Mouse (Mus musculus) liver, embryonic 15.5 days (tissue): Measurements from ENCODE around the gene Syne1. TPM values are rescaled to one million over a fixed set of nuclear protein-coding genes. Genes with fewer than 3 reads are reported as not detected.

Source experiments
- ATAC-seq: fragments of 200-750 bp; cut with Nextera tagmentation; 2 replicates; pipeline ENCODE4 v1.8.0; 2017; ENCODE audit warnings: moderate number of reproducible peaks, mild to moderate bottlenecking, moderate library complexity; ENCODE audit not compliant: insufficient read depth
- H3K27ac ChIP-seq: fragments of 300-500 bp; sonication (generic); replicated peaks from 2 replicates; pipeline ENCODE4 v1.5.1; 2015; ENCODE audit warnings: mild to moderate bottlenecking, inconsistent platforms
- H3K27me3 ChIP-seq: fragments of 300-500 bp; sonication (generic); 2 replicates; pipeline ENCODE4 v1.6.1; 2015; ENCODE audit warnings: mild to moderate bottlenecking, inconsistent platforms
- H3K36me3 ChIP-seq: fragments of 300-500 bp; sonication (generic); replicated peaks from 2 replicates; pipeline ENCODE4 v1.6.1; 2015; ENCODE audit warnings: moderate library complexity, mild to moderate bottlenecking, inconsistent platforms
- H3K4me1 ChIP-seq: fragments of 300-500 bp; sonication (generic); replicated peaks from 2 replicates; pipeline ENCODE4 v1.6.1; 2015; ENCODE audit warnings: inconsistent platforms
- H3K4me2 ChIP-seq: fragments of 300-500 bp; sonication (generic); 2 replicates; pipeline ENCODE4 v1.6.1; 2015; ENCODE audit warnings: moderate library complexity, mild to moderate bottlenecking, inconsistent platforms
- H3K4me3 ChIP-seq: fragments of 300-500 bp; sonication (generic); replicated peaks from 2 replicates; pipeline ENCODE4 v1.5.1; 2015; ENCODE audit warnings: mild to moderate bottlenecking, inconsistent platforms
- H3K9ac ChIP-seq: fragments of 300-500 bp; sonication (generic); 2 replicates; pipeline ENCODE4 v1.6.1; 2015; ENCODE audit warnings: moderate library complexity, mild to moderate bottlenecking, inconsistent platforms
- H3K9me3 ChIP-seq: fragments of 300-500 bp; sonication (generic); replicated peaks from 2 replicates; pipeline ENCODE4 v1.6.1; 2016; ENCODE audit warnings: inconsistent platforms
- WGBS: fragments of 180-500 bp; shearing (Covaris S2); methylation state at CpG from one replicate; pipeline ENCODE4 v1.1.7; 2015; ENCODE audit warnings: mixed read lengths; ENCODE audit not compliant: insufficient replicate concordance; 5-methylcytosine and 5-hydroxymethylcytosine counted together
- polyA plus RNA-seq: library from polyadenylated mRNA; unstranded; fragments of >200 nt; fragmentation: Nextera tagmentation; extraction: Ambion mirVana; gene quantifications from 2 replicates; pipeline ENCODE4 v1.2.1, GENCODE M21; 2015

Syne1 gene
- polyA plus RNA-seq, 1 experiment from 2014 or later, result 4.4 TPM

DNA sequence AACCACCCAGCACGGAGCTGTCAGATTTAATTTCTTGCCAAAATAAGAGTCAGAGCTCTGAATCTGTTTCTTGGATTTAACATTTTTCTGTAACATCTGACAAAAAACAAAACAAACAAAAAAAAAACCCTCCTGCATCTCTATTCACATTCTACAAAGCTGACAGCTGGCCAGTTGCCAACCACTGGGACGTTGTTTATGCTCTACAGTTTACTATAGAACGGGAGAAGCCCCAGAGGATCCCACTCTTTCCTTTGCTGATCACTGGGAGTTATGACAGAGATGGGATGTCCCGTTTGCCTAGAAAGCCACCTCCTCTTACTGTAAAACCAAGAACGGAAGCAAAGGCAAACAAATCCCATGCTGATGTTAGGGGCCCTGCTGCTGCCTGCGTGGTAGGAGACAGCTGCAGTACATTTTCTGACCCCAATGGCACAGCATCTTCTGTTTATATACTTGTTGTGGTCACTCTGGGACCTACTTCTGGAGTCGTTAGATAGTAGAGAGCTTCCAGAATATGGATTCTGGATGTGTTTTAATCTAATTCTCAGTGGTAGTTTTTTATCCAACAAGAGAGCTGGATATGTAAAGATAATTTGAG is 255.9 kb downstream of the Syne1 start:
- H3K9me3 ChIP-seq, result no peaks in the 10 kb centered on the region
- no peaks in the 10 kb centered on the region for H3K27me3 ChIP-seq
- 36% methylated on average over 7 of the region's 7 CpGs for WGBS
- H3K9ac ChIP-seq, result no peak overlapping the region
- ATAC-seq, result no peak
- H3K27ac ChIP-seq, result no peak overlapping the region
- no peak overlapping the region for H3K4me3 ChIP-seq
- no peaks in the 10 kb centered on the region for H3K36me3 ChIP-seq
- H3K4me2 ChIP-seq, result no peak overlapping the region
- H3K4me1 ChIP-seq, result no peaks in the 10 kb centered on the region

DNA sequence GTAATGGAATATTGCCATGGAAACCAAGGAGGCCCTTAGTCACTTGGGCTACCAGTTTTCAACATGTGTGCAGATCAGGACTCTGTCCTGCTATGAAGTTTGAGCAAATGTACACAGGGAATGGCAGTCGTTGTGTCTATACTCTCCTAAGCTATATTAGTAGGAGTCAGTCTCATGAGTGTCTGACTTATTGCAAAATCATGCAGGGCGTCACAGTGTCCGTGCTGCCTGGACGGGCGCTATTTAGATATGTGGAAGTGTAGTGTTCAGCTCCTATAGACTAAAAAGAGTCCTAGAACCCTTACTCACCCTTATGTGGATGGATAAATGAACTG is 261.7 kb downstream of the Syne1 start:
- no peak for ATAC-seq
- Histone ChIP-seq H3K4me1 (no peaks in the 10 kb centered on the region), H3K4me3 (no peak overlapping the region), H3K9ac (no peak overlapping the region), H3K27me3 (no peaks in the 10 kb centered on the region), H3K27ac (no peak overlapping the region), H3K4me2 (no peak overlapping the region), H3K36me3 (no peaks in the 10 kb centered on the region), H3K9me3 (no peaks in the 10 kb centered on the region)
- 68% methylated on average over 5 of the region's 5 CpGs for WGBS

DNA sequence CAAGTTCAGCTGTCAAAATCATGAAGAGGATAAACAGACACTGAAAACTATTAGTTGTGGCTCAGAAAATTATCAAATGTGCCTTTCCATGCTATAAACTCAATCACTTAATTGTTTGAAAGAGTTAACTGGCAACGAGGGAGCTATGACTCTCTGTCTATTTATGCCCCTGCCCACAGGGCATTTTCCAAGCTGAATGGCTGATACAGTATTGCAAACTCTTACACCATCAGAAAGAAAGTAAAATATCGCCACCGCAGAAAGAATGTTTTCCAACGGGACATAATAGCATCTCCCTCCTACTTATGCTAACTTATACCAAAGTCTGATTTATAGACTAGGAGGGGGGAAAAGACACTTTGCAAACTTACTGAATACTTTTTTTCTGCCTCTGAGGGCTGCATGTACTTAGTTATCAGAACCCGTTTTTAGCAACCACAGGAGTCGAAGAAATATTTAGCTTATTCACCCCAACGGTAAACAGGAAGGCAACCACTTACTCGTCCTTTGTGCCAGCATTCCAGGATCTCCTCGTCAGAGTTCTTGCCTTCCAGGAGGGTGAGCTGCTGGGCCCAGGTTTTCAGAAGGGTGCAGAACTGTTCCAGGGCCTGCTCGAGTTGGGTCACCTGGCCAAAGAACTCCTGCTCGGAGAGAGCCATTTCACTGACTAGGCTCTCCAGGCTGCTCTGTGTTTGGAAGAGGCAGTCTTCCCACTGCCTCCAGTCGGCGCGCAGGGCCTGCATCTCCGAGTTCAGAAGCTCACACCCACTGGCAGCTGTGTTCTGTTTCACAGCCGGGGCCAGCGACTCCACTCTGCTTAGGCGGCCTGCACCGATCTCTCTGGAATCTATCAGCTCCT is 262.3 kb downstream of the Syne1 start:
- WGBS, result 58% methylated on average over 19 of the region's 19 CpGs

DNA sequence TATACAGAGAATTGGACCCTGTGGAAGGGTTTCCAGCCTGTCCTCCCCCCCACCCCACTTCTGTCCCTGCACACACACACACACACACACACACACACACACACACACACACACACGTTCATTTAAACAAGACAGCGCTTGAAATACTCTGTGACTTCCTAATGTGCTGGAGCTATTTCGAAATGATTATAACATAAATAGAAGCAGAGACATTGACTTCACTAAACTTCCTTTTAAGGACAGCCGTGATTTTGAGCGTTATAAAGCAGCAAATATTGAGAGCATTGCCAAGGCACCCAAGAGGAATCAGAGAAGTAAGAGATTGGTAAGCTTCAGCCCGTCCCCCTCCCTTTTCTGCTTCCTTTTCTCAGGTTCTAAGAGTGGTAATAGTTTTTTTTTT is 263.0 kb downstream of the Syne1 start:
- Histone ChIP-seq H3K36me3 (no peaks in the 10 kb centered on the region), H3K4me3 (no peak overlapping the region), H3K4me2 (no peak overlapping the region), H3K27me3 (no peaks in the 10 kb centered on the region), H3K9ac (no peak overlapping the region), H3K27ac (no peak overlapping the region), H3K4me1 (no peaks in the 10 kb centered on the region), H3K9me3 (no peaks in the 10 kb centered on the region)
- ATAC-seq, result no peak
- WGBS, result 39% methylated on average over 6 of the region's 6 CpGs

More for the DNA sequence above, 262.3 kb downstream of the Syne1 start:
- Histone ChIP-seq H3K9me3 (no peaks in the 10 kb centered on the region), H3K27ac (no peak overlapping the region), H3K9ac (no peak overlapping the region), H3K27me3 (no peaks in the 10 kb centered on the region), H3K36me3 (no peaks in the 10 kb centered on the region), H3K4me2 (no peak overlapping the region), H3K4me1 (no peaks in the 10 kb centered on the region), H3K4me3 (no peak overlapping the region)
- no peak for ATAC-seq

DNA sequence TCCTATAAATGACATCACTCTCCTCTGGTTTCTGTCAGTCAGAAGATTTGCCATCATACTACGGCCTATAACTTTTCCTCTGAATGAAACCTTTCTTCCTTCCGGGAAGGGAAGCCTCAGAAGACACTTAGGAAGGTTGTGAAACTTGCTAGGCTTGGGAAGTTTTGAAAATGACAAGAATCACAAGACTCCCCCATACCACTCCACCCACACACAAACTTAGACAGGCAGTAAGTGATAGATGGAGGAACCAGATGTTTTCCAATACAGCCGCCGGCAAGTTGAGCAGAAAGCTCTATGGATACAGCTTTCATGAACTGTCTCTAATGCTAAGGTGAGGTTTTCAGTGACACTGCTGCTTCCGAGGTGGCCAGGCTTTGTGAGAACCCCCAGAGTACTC is 275.5 kb downstream of the Syne1 start:
- no peak overlapping the region for H3K27ac ChIP-seq
- H3K4me2 ChIP-seq, result no peak overlapping the region
- no peaks in the 10 kb centered on the region for H3K4me1 ChIP-seq
- H3K9ac ChIP-seq, result no peak overlapping the region
- no peaks in the 10 kb centered on the region for H3K36me3 ChIP-seq
- H3K4me3 ChIP-seq, result no peak overlapping the region
- WGBS, result 57% methylated on average over 5 of the region's 5 CpGs
- H3K9me3 ChIP-seq, result no peaks in the 10 kb centered on the region
- no peaks in the 10 kb centered on the region for H3K27me3 ChIP-seq
- no peak for ATAC-seq

DNA sequence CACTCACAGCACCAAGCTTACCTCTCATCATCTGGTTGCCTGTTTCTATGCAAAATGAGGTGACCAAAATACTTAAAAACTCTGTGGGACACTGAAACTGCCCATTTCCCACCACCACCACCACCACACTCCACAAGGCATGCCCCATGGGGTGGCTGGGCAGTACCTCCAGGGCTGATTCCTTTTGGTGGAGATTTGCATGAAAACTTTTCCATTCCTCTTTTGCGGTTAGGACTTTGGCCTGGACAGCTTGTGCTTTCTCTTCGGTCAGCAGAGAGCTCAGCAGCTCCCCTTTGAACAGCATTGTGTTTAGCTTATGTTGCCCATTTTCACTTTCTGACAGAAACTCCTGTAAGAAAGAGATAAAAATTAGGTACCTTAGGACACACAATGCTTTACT is 280.6 kb downstream of the Syne1 start:
- 76% methylated on average over 2 of the region's 2 CpGs for WGBS
- Histone ChIP-seq H3K4me3 (no peak overlapping the region), H3K36me3 (no peaks in the 10 kb centered on the region), H3K9me3 (no peaks in the 10 kb centered on the region), H3K27me3 (no peaks in the 10 kb centered on the region), H3K27ac (no peak overlapping the region), H3K4me2 (no peak overlapping the region), H3K9ac (no peak overlapping the region), H3K4me1 (no peaks in the 10 kb centered on the region)
- no peak for ATAC-seq

DNA sequence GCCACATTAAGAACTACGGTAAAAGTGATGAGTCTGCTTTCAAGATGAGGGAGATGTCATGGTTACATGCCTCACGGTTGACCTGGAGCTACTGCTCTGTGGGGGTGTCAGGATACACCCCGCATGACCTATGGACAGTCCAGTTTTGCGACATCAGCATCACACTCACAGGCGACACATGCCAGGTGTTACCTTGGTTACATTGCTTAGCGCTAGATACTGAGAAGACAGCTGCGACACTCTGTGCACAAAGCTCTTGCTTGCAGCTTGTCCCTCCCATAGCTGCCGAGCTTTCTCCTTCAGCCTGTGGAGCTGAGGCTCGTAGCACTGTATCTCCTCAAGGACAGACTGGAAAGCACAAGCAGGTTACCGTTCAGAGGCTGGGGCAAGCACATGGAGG is 286.9 kb downstream of the Syne1 start:
- Histone ChIP-seq H3K27me3 (no peaks in the 10 kb centered on the region), H3K27ac (no peak overlapping the region), H3K4me2 (no peak overlapping the region), H3K9ac (no peak overlapping the region), H3K9me3 (no peaks in the 10 kb centered on the region), H3K36me3 (no peaks in the 10 kb centered on the region), H3K4me3 (no peak overlapping the region), H3K4me1 (no peaks in the 10 kb centered on the region)
- 74% methylated on average over 10 of the region's 10 CpGs for WGBS
- no peak for ATAC-seq

DNA sequence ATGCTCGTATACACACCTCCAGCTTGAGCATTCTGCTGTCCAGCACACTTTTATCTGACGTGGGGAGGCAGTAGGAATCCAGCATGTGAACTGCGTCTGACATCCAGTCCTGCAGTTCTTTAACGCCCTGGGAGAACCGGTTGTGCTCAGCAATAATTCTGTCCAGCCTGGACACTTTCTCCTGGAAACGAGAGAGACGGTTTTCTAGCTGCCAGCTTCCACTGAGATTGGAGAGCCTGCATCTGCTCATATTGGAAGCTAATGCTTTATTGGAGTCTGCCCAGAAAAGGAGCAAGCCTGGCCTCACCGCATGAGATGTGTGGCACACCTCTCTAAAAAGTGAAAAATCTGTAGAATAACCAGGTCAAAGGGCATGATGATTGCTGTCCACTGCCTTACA is 288.6 kb downstream of the Syne1 start:
- H3K27ac ChIP-seq, result no peak overlapping the region
- 64% methylated on average over 8 of the region's 8 CpGs for WGBS
- no peaks in the 10 kb centered on the region for H3K27me3 ChIP-seq
- H3K4me2 ChIP-seq, result no peak overlapping the region
- H3K4me1 ChIP-seq, result no peaks in the 10 kb centered on the region
- H3K9me3 ChIP-seq, result no peaks in the 10 kb centered on the region
- H3K36me3 ChIP-seq, result no peaks in the 10 kb centered on the region
- no peak for ATAC-seq
- H3K4me3 ChIP-seq, result no peak overlapping the region
- no peak overlapping the region for H3K9ac ChIP-seq

DNA sequence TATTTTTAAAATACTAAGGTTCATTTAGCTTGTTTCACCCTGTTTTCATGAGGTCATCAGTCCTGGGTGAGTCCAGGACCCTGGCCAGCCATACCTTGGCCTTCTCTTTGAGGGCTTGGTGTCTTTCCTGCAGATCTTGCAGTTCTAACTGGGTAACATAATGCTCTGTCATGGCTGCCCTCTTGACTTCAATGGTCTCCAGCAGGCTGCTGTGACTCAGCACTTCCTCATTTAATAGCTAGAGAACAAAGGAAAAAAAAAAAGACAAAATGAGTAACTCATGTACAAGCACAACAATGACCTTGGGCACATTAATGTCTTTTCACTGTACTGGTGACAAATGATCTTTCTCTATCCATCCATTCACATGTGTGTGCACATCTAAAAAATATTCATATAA is 294.6 kb downstream of the Syne1 start:
- ATAC-seq, result no peak
- Histone ChIP-seq H3K4me2 (no peak overlapping the region), H3K9me3 (no peaks in the 10 kb centered on the region), H3K4me1 (no peaks in the 10 kb centered on the region), H3K4me3 (no peak overlapping the region), H3K36me3 (0 out of 2 replicates have a peak, but pooled peaks cover 3% of the 10 kb centered on the region), H3K9ac (no peak overlapping the region), H3K27me3 (no peaks in the 10 kb centered on the region), H3K27ac (no peak overlapping the region)

DNA sequence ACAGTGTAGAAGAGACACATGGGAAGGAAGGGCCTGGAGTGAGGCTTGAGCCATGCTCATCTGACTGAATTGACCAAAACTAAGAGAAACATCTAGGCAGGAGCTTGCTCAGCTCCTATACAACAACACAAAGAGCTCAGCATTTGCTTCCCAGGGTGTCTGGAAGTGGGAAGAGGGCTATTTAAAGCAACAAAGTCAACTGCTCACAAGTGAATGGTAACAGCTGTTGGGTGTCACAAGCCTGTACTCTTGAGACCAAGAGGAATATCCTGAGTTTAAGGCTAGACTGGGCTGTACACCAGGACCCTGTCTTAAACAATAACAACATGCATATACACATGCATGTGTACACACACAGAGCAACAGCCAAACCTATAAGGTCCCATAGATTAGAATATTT is 297.5 kb downstream of the Syne1 start:
- H3K36me3 ChIP-seq, result 0 out of 2 replicates have a peak, but pooled peaks cover 3% of the 10 kb centered on the region
- no peak overlapping the region for H3K4me3 ChIP-seq
- H3K4me1 ChIP-seq, result no peaks in the 10 kb centered on the region
- no peak overlapping the region for H3K4me2 ChIP-seq
- H3K27me3 ChIP-seq, result no peaks in the 10 kb centered on the region
- no peaks in the 10 kb centered on the region for H3K9me3 ChIP-seq
- no peak overlapping the region for H3K27ac ChIP-seq
- no peak overlapping the region for H3K9ac ChIP-seq
- ATAC-seq, result no peak

DNA sequence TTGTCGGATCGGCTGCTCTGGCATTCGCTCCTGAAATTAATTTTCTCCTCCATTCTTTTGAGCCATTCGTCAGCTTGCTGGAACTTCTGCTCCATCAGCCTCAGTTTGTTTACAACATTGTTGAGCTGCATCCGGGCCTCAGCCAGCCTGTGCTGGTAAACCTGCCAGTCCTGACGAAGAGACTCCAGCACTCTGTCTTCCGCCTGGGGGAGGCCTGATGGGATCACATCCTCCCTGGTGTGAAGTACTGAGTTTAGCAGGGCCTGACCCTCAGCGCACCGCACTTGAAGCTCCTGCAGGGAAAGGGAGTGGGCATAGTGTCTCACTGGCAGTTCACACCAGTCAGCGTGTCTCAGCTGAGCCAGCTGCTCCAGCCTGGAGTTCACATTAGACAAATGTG is 300.6 kb downstream of the Syne1 start:
- H3K4me3 ChIP-seq, result no peak overlapping the region
- H3K27ac ChIP-seq, result no peak overlapping the region
- no peaks in the 10 kb centered on the region for H3K36me3 ChIP-seq
- no peak overlapping the region for H3K9ac ChIP-seq
- no peaks in the 10 kb centered on the region for H3K27me3 ChIP-seq
- no peaks in the 10 kb centered on the region for H3K9me3 ChIP-seq
- ATAC-seq, result no peak
- H3K4me2 ChIP-seq, result no peak overlapping the region
- H3K4me1 ChIP-seq, result no peaks in the 10 kb centered on the region
- 65% methylated on average over 10 of the region's 10 CpGs for WGBS

DNA sequence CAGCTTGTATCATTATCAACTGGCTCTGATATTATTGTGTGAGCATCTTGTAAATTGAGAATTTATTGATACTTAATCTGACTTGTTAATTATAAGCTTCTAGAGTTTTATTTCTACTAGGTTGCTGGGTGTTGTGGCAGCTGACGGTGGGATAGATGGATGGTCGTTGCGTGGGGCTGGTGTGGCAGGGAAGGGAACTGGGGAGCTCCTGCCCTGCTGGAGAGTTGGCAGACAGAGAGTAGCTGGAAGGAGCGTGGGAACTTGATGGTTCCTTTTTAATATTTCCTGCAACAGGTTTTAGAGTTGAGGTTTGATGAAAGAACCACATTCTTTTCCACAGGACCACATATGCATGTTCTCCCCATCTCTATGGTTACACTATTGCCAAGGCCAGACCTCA is 311.6 kb downstream of the Syne1 start:
- Histone ChIP-seq H3K9me3 (no peaks in the 10 kb centered on the region), H3K27ac (no peak overlapping the region), H3K4me1 (no peaks in the 10 kb centered on the region), H3K4me3 (no peak overlapping the region), H3K27me3 (no peaks in the 10 kb centered on the region), H3K36me3 (no peaks in the 10 kb centered on the region), H3K9ac (no peak overlapping the region), H3K4me2 (no peak overlapping the region)
- 67% methylated on average over 4 of the region's 4 CpGs for WGBS
- no peak for ATAC-seq
